Mouse (Mus musculus): ENCODE data around the gene Chst13. TPM values are rescaled to one million over a fixed set of nuclear protein-coding genes. Genes with fewer than 3 reads are reported as not detected.
A peak's percentile ranks its signal among the peaks of the same experiment; 100 is the strongest.

Chst13 gene
- not detected for total RNA-seq (2021)
- long read RNA-seq, experiment 1: 0 reads
- long read RNA-seq, experiment 2: 0 reads

DNA sequence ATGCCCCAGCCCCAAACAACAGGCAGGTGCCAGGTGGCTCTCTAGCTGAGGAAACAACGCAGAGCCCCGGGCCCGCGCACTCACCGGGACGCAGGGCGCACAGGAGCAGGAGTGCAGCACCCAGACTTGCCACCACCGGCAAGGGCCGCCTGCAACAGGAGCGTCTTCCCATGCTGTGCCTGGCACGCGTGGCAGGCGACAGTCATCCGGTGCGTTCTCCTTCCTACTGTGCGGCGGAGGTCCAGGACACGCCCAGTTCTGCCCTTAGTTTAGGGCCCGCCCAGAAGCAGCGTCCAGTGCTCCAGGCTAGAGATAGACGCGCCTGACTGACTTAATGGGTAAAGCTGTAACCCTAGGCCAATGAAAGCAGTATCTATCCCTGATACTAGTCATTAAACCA is at the start of gene Chst13:
Gene Chst13, minus strand, starts transcription at position 195 of the 400 bp plus-strand sequence.
- DNase-seq (ENCODE audit: low spot score): peak; percentile 34

DNA sequence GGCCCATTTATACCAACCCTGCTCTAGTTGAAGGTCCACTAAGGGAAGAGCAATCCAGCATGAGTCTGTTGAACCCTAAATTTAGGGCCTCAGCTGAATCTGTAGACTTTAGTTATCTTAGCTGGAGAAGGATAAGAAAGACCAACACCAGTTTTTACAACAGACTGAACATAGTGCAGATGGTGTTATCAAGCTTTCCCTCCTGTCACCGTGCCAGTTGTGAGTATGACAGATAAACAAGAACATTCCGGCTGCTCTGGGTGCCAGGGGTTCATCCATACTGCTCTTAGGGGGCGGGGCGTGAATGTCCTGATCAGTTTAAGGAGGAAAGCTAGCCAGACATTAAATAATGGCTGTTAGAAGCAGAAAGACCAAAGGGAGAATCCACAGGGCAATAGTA is 49.7 kb upstream of the Chst13 start:
- no peak for DNase-seq (ENCODE audit: low spot score)

DNA sequence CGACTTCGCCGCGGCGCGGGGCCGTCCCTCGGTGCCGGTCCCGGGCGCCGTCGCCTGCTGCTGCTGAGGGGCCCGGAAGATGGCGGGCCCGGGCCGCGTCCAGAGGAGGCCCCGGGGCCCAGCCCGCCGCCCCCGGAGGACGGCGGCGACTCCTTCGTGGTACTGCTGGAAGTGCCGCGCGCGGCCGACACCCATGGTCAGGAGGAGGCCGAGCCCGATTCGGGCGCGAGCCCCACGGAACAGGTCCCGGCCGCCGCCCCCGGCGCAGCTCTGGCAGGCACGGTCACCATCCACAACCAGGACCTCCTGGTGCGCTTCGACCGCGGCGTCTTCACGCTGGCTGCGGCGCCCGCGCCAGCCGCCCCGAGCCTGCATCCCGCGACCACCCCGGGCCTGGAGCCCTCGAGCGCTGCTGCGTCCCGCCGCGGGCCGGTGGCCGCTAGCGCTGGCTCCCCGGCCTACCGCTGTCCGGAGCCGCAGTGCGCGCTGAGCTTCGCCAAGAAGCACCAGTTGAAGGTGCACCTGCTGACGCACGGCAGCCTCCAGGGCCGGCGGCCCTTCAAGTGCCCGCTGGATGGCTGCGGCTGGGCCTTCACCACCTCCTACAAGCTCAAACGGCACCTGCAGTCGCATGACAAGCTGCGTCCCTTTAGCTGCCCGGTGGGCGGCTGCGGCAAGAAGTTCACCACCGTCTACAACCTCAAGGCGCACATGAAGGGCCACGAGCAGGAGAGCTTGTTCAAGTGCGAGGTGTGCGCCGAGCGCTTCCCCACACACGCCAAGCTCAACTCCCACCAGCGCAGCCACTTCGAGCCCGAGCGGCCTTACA is 45.0 kb upstream of the Chst13 start:
- peak; percentile 19 for DNase-seq (ENCODE audit: low spot score)

DNA sequence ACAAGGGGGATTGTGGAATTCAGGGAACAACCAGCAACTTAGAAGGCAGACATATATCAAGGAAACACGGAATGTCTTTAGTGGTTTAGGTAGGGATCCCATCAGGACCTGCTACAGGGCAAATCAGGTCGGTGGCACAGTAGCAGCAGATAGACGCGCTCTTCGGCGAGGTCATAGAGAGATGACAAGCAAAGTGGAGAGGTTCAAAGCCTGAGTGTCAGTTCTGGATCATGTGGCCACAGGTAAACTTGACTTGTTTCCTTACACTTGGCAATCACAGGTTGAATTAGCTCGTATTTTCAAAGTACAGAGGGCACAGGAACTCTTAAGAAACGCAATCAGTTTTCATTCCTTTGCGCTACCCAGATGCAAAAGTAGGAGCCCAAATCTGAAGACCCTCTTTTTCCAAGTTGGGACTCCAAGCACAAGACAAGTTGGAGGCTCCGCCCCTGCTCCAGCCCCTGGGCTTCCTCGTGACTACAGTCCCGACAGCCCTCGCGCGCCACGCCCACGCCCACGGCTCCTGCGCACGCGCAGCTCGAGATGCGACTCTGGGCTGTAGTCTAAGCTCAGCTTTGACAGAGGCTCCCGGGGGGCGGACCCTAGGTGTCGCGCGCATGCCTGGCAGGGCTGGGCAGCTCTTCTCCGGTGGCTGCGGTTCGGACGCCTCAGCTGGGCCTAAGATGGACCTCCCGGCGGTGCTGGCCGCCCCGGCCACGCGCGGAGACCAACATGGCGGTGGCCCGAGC is 44.2 kb upstream of the Chst13 start, which contains the start of gene Zxdc:
Gene Zxdc, plus strand, starts transcription at position 517 of the 749 bp plus-strand sequence.
- peak; percentile 99 for DNase-seq (ENCODE audit: low spot score)

DNA sequence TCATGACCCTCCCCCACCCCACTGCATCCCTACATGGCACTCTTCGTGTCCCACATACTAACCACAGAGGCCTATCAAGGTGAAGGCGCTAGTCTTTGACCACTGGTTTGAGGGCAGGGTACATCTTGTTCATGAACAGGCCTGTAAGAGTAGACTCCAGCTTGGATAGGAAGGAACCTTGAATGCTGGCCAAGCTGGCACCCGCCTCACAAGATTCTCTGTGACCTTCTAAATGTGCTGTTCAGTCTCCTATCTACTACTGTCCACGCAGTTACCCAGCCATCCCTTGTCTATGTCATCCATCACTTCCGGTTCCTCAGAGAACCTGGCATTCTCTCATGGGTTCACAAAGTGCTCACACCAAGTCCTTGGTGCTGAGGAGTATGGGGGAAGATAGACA is 38.3 kb upstream of the Chst13 start:
- DNase-seq (ENCODE audit: low spot score): peak; percentile 41

DNA sequence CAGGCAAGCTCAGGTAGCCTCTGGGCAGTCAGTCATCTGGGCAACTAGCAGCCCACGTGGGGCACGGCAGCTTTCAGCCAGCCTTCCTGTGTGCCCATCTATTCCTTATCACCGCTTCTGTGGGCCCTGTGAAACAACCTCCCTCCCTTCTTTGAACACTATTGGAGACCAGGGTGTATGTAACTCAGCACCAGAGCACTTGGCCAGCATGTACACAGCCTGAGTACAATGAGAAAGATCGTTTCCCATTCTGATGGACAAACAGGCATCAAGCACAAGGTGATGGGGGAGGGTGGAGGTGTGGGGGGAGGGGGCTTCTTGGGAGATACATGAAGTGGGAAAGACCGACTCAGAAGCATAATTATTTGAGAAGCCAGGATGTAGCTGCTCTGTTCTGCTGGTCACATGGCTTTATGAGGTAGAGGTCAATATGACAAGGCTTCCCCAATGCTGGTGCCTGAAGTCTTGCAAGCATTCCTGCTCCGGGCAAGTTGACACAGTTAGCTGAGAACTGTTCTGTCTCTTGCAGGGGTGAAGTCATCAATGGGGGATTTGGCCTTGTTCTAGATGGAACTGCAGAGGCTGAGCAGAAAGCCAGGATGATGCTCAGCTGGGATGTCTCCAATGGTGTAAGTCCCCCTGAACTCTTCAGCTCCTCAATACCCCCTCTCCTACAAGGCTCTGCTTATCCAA is 36.1 kb upstream of the Chst13 start:
- no peak for DNase-seq (ENCODE audit: low spot score)

DNA sequence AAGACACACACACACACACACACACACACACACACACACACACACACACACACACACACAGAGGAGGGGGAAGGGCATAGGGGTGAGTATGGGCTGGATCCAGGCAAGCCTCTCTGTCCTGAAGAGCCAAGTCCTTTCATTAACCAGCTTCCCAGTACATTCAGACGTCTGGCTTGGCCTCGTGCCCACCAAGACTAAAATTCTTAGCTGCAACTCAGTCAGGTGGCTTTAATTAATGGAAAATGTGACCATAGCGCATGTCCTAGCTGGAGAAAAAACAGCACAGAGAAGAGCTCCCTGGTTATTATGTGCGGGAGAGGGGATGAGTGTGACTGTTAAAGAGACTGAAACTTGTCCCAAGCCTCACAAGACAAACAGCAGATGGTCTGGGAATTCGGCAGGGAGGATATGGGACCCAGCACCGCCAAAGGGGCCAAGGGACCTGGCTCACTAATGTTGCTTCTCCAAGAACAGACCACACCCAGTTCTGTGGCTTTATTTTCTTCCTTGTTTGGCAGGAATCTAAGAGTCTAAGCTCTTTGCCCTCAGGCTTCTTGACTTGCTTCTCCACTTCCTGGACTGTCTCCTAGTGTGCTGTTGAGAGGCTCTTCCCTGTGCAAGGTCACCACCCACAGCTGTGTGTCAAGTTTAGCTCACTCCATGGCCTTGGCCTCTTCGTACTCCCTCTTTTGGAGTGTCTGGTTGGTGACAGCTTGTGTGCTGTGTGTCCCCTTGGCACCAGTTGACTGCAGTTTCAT is 35.2 kb upstream of the Chst13 start:
- DNase-seq (ENCODE audit: low spot score): peak; percentile 65

DNA sequence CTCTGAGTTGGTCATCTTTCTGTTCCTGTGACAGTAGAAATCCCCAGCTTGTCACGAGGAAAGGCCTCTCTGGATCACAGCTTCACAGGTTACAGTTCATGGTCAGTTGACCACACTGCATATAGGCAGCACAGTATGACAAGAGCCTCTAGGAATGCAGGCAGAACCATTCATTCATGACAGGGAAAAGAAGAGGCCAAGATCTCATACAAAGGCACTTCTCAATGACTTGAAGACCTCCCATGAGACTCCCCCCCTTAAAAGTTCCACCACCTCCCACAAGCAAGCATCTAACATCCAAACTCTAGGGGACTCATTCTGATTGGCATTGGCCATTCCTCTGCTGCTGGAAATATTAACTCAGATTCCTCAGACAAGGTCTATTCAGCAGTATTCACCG is 34.5 kb upstream of the Chst13 start:
- no peak for DNase-seq (ENCODE audit: low spot score)

DNA sequence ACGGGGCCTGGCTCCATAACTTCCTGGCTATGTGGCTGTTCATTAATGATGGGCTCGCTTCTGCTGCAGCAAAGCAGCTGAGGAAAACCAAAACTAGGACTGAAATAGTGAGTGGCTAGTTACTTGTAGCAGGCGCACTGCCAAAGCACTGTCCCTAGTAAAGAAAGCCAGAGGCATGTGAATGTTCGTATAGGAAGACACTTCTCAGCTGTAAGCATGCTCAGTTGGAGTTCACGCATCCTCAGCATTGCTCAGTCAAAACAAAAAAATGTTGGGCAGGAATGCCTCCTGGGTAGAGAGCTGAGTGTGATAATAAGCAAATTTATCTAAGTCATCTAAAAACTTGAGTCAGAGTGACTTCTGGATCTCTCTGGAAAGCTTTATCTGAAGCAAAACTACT is 33.2 kb upstream of the Chst13 start:
- DNase-seq (ENCODE audit: low spot score): no peak

DNA sequence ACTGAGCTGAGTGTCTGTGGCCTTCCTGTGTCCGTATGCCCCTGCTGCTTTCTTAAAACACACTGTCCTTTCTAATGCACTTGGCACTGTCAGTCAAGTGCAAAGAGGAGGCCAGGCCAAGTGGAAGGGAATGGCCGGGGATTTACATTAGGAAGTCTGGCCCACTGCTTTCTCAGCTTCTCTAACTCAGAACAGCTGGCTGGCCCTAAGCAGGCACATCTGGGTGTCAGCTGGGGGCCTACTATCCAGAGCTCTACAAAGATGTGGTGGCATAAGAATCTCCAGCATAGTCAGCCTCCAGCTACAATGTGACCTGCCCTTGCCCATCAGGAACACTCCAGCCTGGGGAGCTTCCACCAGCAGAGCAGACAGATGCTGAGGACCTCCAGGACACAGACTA is 25.0 kb upstream of the Chst13 start:
- DNase-seq (ENCODE audit: low spot score): no peak

DNA sequence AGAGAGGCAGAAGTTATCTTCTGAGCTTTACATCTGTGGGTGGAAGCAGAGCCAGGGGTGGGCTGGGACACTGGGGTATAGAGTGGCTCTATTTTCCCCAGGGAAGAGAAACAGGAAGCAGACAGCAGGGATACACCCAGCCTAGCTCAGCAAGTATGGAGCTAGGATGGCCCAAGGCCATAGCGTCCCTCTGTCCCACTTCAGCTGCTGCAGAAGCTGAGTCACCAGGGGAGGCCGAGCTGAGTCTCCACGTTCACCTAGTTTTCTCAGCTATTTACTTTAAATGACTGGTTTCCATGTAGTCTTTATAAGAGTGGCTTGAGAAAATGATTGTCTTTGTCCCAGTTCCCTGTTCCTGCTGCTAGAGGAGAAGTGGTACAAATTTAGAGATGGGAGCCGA is 23.5 kb upstream of the Chst13 start:
- DNase-seq (ENCODE audit: low spot score): no peak

DNA sequence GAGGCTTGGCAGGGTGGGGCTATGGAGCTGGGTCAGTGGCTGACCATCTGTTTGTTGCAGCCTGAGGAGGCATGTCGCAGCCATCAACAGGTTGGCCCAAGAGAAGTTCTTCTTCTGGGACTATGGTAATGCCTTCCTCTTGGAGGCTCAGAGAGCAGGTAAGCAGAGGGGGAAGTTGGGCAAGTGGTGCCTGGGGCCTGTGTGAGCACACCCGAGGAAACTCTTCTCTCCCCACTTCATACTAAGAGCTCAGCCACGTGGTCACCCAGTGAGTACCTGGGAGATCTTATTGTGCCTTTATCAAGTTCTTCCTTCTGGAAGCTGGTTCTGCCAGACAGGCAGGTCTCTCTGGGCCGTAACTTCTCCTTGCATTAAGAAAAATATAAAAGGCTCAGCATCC is 22.2 kb upstream of the Chst13 start:
- no peak for DNase-seq (ENCODE audit: low spot score)

DNA sequence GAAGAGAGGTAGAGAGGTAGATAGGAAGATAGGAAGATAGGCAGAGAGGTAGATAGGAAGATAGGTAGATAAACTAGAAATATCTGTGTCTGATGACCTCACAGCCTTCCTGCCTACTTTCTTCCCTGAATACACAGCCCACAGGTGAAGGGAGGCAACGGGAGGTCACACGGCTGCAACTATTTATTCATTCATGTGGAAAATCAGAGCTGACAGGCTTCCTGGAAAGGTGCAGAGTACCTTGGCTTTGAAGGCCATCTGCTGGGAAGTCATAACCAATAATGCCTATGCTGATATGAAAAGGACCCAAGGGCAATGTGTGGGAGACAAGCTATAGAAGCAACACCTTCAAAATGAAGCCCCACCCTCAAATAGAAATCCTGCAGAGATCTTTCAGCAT is 17.4 kb upstream of the Chst13 start:
- DNase-seq (ENCODE audit: low spot score): no peak

DNA sequence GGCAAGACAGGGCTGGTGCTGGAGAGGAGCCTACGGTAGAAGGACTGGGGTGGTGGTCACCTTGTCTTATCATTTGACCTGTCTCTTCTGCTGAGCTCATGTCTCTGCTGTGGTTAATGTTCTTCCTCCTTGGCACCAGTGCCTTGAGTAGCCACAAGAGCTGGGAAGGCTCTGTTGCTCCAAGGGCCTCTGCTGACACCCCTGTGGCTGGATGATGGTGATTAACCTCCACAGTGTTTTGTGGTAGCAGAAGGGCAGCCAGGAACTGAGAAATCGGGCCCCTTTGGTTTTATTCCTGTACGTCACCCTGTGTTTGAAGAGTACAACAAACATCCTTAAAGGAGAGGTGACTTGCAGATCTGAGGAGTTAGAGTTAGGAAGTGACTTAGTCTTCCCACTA is 9.3 kb upstream of the Chst13 start:
- DNase-seq (ENCODE audit: low spot score): no peak

DNA sequence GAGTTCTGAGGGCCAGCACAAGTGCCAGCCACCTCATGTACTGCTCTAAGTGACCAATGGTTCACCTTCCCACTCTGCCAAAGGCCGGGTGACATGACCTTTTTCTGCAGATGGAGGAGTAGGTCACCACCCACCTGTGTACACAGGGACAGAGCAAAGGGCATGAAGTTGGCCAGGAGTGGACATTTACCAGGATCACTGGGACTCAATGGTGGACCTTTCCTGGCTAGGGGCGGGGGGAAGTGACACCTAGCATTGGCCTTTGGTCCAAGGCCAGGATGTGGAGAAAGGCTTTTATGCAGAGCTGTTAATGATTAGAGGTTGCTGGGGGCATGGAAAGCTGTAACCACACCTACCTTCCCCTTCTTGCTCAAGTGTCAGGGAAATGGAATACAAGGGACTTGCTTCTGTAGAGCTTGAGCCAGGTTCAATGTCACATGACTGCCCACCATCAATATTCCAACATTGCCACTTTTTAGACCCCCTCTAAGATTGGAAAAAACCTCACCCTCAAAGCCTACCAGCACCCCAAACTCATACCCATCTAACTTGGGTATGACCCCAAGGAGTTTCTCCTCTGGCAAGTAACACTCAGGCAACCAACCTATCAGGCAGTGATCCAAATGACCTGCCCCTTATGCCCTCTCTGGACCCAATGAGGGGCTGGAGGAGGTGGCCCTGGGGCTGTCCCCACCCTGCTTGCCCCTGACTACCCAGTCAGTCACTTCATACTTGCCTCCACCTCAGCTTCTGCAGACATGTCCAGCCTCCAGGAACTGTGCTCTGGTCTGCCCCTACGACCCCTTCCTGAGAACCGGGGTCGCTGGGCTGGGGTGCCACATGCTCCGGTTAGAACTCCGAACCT is 7.8 kb upstream of the Chst13 start, which contains the start of gene Uroc1:
Gene Uroc1, plus strand, starts transcription at position 724 of the 865 bp plus-strand sequence.
- no peak for DNase-seq (ENCODE audit: low spot score)

DNA sequence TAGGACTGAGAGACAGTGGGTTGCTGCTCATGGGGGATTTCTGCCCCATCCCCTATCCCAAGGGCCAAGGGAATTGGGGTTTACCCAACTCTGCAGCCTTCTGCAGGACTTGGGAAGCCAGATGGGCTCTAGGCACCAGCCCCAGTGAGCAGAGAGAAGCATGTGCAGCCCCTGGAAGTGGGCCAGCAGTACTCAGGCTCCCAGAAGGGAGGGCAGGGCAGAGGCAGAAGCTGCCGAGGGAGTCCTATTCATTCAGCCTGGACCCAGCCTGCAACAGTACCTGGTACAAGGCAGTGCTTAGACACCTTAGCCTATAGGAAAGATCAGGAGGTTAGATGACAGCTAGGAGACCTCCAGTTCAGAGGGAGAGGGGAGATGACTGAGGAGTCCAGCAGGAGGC is 5.0 kb upstream of the Chst13 start:
- peak; percentile 39 for DNase-seq (ENCODE audit: low spot score)

DNA sequence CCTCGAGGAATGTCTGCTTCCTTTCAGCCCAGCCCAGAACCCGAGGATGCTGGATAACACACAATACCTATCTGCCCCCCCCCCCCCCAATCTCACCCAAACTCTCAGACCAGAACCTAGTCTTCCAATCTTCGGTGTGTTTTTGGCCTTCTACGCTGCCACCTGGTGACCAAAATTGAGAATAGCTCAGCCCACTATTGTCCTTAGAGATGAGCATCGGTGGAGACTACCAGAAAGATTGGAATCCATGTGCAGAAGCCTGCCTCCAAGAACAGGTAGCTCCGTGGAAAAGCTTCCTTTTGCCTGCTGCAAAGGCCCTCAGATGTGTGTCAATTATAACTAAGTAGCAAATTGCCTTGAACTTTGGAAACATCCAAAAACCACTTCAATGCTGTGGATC is 2.7 kb upstream of the Chst13 start:
- DNase-seq (ENCODE audit: low spot score): peak; percentile 9

DNA sequence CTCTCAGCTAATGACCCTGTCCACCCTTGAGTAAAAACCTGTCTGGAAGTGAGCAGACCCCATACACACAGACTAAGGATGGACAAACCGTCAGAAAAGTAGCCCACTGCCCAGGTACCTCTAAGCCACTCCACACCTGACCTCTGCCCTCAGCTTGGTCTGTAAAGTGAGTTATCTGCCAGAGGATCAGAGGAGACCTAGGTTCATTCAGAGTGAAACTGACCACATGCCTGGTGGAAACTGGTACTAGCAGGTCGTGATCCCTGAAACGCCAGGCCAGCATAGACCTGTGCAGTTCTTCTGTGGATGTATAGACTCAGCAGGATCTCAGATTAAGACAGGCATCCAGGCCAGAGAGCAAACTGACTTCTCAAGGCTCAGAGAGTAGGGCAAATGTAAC is 522 bp downstream of the Chst13 start:
- DNase-seq (ENCODE audit: low spot score): no peak

DNA sequence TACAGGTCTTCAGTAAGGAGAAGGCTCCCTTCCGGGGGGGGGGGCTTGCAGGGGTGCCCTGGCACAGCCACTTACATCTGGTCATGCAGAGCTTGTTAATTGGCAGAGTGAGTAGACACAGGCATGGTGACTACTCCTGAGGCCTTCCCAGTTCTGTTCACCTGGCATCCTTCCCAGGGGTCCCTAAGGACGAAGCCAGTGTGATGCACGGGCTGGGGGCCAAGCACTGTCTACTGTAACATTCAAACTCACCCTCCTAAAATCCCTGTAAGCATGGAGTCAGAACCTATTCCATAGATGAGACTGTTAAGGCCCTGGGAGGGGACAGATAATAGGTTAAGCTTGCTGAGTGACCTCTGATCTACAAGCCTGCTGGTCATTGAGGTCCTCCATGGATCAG is 959 bp downstream of the Chst13 start:
- DNase-seq (ENCODE audit: low spot score): no peak

DNA sequence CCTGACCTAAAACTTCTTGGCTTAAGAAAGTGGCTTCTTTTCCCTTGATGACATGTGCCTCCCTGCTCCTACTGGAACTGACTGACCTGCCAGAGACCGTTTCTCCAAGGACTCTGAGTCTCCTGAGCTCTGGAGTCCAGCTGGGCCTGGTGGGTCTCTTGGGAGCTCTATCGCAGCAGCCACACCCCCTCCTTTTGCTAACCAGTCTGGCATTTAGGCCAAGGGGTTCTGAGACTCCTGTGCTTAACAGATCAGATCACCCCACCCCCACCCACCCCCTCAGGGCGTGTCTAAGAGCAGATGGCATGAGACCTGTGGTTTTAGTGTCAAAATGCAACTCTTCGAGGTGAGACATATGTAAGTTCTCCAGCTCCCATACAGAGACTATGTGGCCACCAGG is 3.2 kb downstream of the Chst13 start:
- DNase-seq (ENCODE audit: low spot score): no peak

Data from gastrocnemius, adult 18-20 months (tissue).